Comparison of ENCODE assay signal across 8 mouse cellular contexts in the genomic region with DNA sequence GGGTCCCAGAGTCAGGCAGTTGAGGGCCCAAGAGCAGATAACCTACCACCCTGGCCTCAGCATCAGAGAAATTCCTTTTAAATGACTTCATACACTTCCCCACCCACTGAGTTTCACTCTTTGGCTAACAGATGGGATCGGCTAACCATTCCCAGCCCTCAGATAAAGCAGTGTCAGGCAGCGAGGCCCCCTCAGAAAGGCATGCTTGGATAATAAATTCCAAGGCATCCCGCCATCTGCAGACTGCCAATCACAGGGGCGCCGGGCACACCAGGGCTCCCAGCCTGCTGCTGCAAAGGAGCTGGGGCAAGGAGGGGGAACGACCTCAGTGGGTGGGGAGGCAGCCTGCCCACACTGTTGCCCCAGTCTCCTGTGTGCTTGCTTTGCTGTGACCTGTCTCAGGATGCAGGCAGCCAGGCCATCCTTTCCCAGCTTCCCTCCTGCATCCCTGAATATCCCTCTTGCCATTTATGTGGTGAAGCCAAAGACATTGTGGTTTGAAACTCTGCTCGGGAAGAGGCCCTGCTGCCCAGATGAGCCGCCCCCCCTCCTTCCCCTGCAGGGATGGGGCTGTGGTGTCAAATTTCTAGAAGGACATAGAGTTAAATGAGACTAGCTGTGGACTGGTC.
DNase-seq lines count a peak whose midpoint lies in the region; ATAC-seq and TF ChIP-seq lines count a peak whose summit lies in the region.

No protein-coding gene starts in this region.

- TF ChIP-seq CTCF in kidney, adult 2 months (conservative IDR thresholded peaks at IDR 0.05; ENCODE audit: insufficient read depth, insufficient read length, low read depth, low read length): no peak

- intact Hi-C loops in heart, postnatal 25 days (cut with DNase I): no loop called here

- 8% methylated on average over 8 of the region's 8 CpGs for WGBS in kidney, adult 2 months
- whole genome bisulfite sequencing in embryonic facial prominence, embryonic 12.5 days: 2% methylated on average over 8 of the region's 8 CpGs
- WGBS in neural tube, embryonic 11.5 days: under 1% methylated on average over 8 of the region's 8 CpGs

- no peak overlapping the region for H3K27ac ChIP-seq in kidney, adult 2 months (ENCODE audit: insufficient read depth, low read depth, low read length)
- H3K27ac ChIP-seq in embryonic facial prominence, embryonic 12.5 days: peak overlapping the region; percentile 91
- H3K27ac ChIP-seq in neural tube, embryonic 11.5 days (ENCODE audit: low read depth, low read length): peak overlapping the region; percentile 45

- no peak overlapping the region for H3K4me3 ChIP-seq in kidney, adult 2 months (ENCODE audit: insufficient read depth, low read depth, low read length)
- no peak overlapping the region for H3K4me3 ChIP-seq in embryonic facial prominence, embryonic 12.5 days
- H3K4me3 ChIP-seq in neural tube, embryonic 11.5 days (ENCODE audit: low read depth, low read length): no peak overlapping the region

- no peak for TF ChIP-seq POLR2A in kidney, adult 2 months (IDR thresholded peaks at IDR 0.05; ENCODE audit: low read depth, low read length)

- H3K9ac ChIP-seq in embryonic facial prominence, embryonic 12.5 days: no peak overlapping the region
- 0 out of 2 replicates have a peak overlapping the region, but pooled peaks have one; percentile 8 for H3K9ac ChIP-seq in neural tube, embryonic 11.5 days (ENCODE audit: low read length)

- H3K4me2 ChIP-seq in embryonic facial prominence, embryonic 12.5 days (replicated peaks): peak overlapping the region; percentile 10; the same call in 1 of the 2 replicates
- no peak overlapping the region for H3K4me2 ChIP-seq in neural tube, embryonic 11.5 days (ENCODE audit: low read depth)

- no peaks in the 10 kb centered on the region for H3K27me3 ChIP-seq in kidney, adult 2 months (replicated peaks; ENCODE audit: control insufficient read depth, insufficient read depth, low read length)
- H3K27me3 ChIP-seq in embryonic facial prominence, embryonic 12.5 days: no peaks in the 10 kb centered on the region
- no peaks in the 10 kb centered on the region for H3K27me3 ChIP-seq in neural tube, embryonic 11.5 days (ENCODE audit: control insufficient read depth, insufficient read depth, low read length)

- peaks cover 14% of the 10 kb centered on the region for H3K9me3 ChIP-seq in embryonic facial prominence, embryonic 12.5 days
- peaks cover 5% of the 10 kb centered on the region; the same call in 1 of the 2 replicates for H3K9me3 ChIP-seq in neural tube, embryonic 11.5 days (ENCODE audit: control insufficient read depth, low read length)

- peak; percentile 47 for DNase-seq in kidney, postnatal 10 days
- no peak for DNase-seq in kidney, adult 2 months
- peak; percentile 10 for DNase-seq in heart, postnatal 25 days (ENCODE audit: low spot score)
- peak; percentile 61 for DNase-seq in neural tube, embryonic 11.5 days (ENCODE audit: low spot score)
- DNase-seq in c-Kit-positive CD71-positive TER-119-positive erythroid progenitor cells, embryonic 14.5 days (ENCODE audit: low spot score): no peak
- no peak for DNase-seq in frontal cortex, postnatal 10 days (ENCODE audit: low spot score in 2 of 2)
- DNase-seq in adrenal gland, adult 2 months: no peak

- no peaks in the 10 kb centered on the region for H3K36me3 ChIP-seq in kidney, adult 2 months (ENCODE audit: control insufficient read depth, insufficient read depth, low read length)
- H3K36me3 ChIP-seq in embryonic facial prominence, embryonic 12.5 days: no peaks in the 10 kb centered on the region
- no peaks in the 10 kb centered on the region for H3K36me3 ChIP-seq in neural tube, embryonic 11.5 days (ENCODE audit: control insufficient read depth, insufficient read depth, low read length)

- H3K4me1 ChIP-seq in kidney, adult 2 months (ENCODE audit: control insufficient read depth, insufficient read depth, low read length): no peaks in the 10 kb centered on the region
- peaks cover 31% of the 10 kb centered on the region for H3K4me1 ChIP-seq in embryonic facial prominence, embryonic 12.5 days
- peaks cover 9% of the 10 kb centered on the region for H3K4me1 ChIP-seq in neural tube, embryonic 11.5 days (ENCODE audit: control insufficient read depth, insufficient read depth, low read length)

- ATAC-seq in embryonic facial prominence, embryonic 12.5 days (ENCODE audit: insufficient number of reproducible peaks, insufficient read depth, low FRiP score, low TSS enrichment): peak; percentile 71
- no peak for ATAC-seq in neural tube, embryonic 11.5 days (ENCODE audit: insufficient read depth, low FRiP score, low TSS enrichment)

Comparison
In these comparisons a context has a peak if more than half of its experiments do, and no peak if none do; other contexts are left out.
1. DNase-seq: peak in kidney, postnatal 10 days (single experiment), heart, postnatal 25 days (single experiment) and neural tube, embryonic 11.5 days (single experiment); none in kidney, adult 2 months (single experiment), c-Kit-positive CD71-positive TER-119-positive erythroid progenitor cells, embryonic 14.5 days (single experiment), frontal cortex, postnatal 10 days (0 of 2) and adrenal gland, adult 2 months (single experiment).